Mouse (Mus musculus): ENCODE measurements around the gene Mthfr.

- TF ChIP-seq CTCF (IDR thresholded peaks at IDR 0.05; ENCODE audit: borderline replicate concordance, extremely low read depth, insufficient read depth, insufficient read length) (0 out of 2 replicates have a peak, but pooled peaks have one; percentile 9), POLR2A (IDR thresholded peaks at IDR 0.05; ENCODE audit: borderline replicate concordance, extremely low read depth, insufficient read depth, insufficient read length, poor library complexity, severe bottlenecking) (no peak)
Observed at GRCm38 (mm10) chr4:148057661-148058209, 18.9 kb downstream of the Mthfr start.
